Mouse (Mus musculus) mouse embryonic stem cell (cell line): ENCODE results near the gene Pik3r1.

ENCODE experiments used
- in situ Hi-C, 2 experiments: fragments of 300-500 bp; cut with MboI; formaldehyde crosslinking; loops; 1 replicate in 1 of 2; 3 replicates in 1 of 2; pipeline ENCODE4 v1.14.3; 2019 to 2020; ENCODE audit warnings: low sequenced_read_pairs in 2 of 2, low pct_unique_long_range_greater_than_20kb in 1 of 2, mixed read lengths in 1 of 2; ENCODE audit not compliant: unreplicated experiment in 1 of 2

The Pik3r1 gene

DNA sequence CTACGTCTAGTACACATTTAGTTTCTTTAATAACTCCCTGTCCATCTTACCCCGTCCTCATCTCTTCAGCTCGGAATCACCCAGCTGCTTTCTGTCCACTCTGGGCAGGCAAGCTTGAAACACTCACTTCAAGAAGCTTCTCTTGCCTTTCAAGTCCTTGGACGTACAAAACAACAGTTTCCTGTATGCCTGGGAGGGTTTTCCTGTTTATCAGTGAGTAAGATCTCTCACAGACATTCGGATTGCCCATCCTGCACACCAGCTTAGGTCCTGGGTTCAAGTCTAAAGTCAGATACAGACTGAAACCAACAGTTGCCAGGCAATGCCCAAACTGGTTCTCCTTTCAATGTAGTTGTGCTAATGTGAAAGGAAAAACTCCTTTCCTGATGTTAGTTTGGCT lies 23.1 kb downstream of the Pik3r1 start:
- in situ Hi-C loops: no loop called here

DNA sequence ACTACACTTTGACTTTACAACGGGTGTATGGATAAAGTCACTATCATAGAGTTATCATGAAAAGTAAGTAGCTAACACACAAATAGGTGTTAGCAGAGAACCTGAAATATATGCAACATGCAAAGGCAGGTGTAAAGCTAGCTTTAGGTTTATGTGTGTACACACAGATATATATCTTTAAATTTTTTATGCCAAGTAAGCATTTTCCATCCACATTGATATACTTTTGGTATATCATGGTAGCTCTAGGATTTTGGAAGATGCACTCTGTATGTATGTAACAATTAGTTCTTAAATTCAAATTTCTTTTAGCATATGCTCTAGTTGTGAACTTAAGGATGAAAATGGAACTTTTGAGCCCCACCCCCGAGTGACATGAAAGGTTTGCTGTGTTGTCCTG lies 24.0 kb downstream of the Pik3r1 start:
- in situ Hi-C loops: no loop called here

DNA sequence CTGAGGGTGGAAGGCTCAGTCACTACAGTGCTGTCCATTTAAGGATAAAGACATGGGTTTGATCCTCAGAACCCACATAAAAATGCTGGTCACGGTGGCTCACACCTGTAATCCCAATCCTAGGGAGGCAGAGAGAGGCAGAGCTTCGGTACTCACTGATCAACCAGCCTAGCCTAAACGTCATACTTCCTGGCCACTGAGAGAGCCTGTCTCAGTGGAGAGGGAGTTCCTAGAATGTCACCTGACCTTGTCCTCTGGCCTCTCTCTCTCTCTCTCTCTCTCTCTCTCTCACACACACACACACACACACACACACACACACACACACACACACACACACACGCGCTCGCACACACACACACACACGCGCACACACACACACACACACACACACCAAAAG lies 24.8 kb downstream of the Pik3r1 start:
- in situ Hi-C loops: no loop called here

DNA sequence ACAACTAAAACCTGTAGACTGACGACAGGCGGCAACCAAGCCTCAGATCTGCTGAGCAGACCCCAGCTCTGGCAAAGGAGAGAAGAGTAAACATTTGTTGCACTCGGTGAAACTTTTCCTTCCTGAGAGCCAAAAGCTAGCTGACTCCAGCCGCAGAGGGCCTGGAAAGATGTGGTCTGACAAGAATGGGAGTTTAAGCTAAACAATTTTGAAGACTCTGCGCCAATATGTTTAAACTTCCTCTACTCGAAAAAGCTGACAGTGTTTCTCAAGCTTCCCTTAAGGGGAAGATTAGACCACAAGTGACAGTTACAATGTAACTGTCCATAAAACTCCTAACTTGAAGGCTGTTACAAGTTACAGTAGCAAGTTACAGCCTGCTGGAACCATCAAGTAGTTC lies 25.4 kb downstream of the Pik3r1 start:
- in situ Hi-C loops: no loop called here

DNA sequence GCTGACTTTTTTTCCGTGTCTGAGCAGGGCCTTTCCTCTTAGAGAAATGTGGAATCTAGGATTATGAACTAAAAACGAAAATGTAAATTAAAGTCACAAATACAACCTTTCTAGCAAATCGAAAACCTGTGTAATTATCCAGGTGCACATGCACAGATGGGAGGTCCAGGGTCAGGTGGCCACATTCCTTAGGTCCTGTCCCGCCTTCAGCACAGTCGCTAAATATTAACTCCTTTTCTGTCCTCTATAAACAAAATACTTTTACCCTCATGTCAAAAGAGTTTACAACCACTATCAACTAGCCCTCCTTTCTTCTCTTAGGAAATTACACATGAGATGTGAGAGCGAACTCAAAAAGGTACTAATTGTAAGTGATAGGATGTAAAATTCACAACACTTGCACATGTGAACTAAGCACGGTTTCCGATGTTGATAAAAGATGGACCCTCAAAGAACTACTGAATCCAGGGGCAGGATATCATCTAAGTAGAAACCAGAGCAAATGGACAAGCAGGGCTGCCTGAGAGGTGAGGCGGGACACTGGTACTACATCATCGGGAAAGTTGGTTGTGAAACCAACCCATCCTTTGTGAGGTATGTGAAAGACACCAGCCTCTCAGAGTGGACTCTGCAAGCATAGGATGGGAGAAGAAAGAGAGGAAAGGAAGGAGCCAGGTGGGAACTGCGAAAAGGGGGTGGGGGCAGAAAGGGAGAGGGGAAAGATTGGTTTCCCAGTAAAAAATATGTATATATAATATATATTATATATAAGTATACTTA lies 26.3 kb downstream of the Pik3r1 start:
- in situ Hi-C loops: no loop called here

DNA sequence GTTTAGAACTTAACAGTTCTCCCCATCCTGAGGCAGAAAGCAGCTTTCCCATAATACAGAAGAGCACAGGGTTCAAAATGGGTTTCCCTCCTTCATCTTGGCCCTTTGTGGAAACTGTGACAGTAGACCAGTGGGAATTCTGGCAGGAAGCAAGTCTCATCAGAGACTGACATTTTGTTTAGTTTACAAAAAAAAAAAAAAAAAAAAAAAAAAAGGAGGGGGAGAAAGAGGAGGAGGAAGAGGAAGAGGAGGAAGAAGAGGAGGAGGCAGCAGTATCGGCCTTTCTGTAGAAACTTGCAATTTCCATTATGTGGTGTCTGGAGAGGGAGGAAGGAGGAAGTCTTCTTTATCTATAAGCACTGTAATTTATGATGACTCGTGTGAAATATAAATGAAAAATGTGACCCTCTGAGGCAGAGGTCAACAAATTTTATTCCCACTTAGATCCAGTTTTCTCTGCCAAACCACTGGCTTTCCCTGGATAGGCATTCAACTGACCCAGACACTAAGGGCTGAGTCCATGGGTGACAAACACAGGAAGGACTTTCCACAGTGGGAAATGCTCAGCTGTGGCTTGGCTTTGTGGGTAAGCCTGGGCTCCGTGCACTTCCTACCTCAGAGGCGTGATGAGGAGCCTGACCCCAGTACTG lies 28.2 kb downstream of the Pik3r1 start:
- in situ Hi-C loops: no loop called here

DNA sequence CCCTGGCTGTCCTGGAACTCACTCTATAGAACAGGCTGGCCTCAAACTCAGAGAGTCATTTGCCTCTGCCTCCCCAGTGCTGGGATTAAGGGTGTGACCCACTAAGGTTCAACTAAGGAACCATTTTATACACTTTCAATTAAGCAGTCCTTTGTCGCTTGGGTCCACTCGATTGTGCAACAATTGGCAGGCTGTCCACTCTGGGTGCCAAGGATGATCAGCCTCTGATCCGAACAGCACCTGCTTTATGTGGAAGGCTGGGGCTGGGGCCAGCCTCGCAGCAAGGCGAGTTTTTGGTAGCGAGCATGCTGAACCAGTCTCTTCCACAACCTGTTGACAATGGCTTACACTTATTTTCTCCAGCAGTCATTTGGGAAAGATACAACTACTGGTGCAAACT lies 29.2 kb downstream of the Pik3r1 start:
- in situ Hi-C loops: no loop called here

DNA sequence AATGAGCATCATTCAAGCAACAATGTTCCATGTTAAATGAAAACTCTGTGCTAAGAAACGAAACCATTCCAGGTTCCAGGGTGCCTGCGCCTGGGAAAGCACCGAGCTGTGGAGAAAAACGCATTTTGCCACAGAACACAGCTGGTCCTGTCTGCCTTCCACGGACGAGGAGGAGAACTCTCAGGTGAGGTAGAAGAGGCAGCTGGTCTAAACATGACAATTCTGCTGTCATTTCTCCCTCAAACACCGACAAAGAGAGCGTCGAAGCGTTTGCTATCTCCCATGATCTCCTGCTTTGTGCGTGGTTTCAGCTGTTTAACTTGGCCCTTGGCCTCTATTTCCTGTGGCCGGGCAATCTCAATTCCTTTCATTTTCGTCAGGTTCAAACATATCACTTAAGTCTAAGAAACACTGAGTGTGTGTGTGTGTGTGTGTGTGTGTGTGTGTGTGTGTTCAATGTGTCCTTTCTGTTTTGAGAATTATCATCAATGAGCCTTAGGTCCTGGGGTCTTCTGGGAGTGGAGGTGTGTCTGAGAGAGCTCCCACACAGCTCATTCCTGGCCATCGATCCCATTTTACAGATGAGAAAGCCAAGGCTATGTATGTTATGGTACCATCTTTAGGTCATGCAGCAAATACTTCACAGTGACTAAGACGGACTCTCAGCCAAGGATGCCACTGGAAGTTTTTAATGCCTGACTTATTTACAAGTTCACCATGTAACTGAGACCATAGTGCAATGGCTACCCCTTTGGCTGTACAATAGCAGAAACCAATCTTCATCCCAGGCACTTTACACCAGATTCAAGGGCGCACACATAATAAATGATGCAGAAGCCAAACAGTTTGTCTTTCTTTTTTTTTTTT lies 31.3 kb downstream of the Pik3r1 start:
- in situ Hi-C loops: no loop called here

DNA sequence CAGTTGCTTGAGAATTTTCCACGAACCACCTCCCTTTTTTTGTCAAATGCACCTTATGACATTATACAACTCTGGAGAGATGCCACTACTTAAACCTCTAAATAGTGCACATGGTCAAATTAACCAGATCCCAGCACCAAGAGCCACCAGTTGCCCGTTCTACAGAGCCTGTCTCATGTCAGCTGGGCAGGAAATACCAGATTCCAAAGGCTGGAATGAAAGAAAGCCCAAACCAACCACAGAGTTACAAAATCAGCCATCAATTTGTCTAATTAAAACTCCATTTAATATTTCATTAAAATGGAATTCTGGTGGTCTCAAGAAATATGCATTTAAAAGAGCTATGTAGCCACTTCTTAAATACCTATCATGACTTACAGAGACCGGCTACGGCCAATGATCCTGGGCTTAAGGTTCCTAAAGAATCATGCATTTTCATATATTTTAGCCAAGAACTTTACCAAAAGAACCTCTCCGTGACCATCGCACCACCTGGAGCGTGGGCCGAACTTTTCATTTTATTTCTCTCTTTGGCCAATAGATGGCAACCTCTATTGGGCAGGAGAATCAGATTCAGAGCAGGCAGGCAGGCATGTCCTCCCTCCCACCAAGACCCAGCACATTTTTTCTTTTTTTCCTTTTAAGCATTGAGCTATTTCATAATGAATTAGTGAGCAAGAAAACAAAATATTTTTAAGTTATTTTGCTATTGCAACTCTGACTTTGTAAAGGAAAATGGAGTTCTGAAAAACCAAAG lies 32.5 kb downstream of the Pik3r1 start:
- in situ Hi-C loops: no loop called here

DNA sequence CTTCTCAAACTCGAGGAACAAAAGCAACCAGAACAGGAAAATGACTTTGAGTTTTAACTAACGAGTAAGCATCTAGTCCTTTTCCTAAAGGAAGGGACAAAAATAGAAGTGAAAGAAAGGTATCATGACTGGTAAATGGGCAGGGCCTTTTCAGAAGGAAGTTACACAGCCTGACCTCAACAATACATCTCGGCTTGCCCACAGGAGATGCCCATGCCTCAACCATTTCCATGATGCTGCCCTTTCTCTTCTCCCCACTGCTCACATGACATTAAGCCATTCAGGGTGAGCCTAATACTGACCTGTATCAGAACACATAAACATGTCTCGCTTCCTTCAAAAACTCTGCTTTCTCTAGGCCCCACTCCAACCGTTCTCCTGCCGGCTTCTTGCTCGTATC lies 33.8 kb downstream of the Pik3r1 start:
- in situ Hi-C loops: no loop called here

DNA sequence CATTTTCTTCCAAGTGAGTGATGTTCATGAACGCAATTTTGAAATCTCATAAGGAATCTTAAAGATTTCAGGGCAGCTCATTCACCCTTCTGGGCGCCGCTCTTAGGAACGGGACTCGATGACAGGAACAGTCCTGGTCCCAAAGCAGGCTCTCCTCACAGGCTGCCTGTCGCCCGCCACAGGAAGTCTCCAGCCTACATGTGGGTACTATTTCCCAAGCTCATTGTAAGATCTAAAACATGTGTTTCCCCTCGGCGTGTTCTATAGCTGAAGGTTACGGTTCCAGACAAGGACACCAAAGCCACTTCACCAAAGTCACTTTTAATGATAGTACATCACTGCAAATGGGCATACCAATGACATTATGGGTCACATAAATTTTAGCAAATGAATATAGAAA lies 35.3 kb downstream of the Pik3r1 start:
- in situ Hi-C loops: no loop called here

DNA sequence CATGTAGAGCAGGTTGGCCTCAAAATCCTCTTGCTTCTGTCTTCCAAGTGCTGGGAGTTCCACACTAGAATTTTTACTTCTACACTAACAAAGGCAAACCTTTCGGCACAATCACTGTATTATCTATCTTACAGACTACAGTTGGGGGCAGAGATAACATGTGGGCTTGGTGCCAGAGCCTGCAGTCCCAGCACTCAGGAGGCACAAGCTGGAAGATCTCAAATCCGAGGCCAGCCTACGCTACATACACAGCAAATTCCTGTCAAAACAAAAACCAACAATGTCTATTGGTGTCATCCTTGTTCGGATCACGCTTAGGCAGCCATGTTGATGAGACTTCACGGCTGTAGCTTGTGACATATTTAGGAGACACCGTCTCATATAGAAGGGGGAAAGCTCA lies 36.2 kb downstream of the Pik3r1 start:
- in situ Hi-C loops: no loop called here

DNA sequence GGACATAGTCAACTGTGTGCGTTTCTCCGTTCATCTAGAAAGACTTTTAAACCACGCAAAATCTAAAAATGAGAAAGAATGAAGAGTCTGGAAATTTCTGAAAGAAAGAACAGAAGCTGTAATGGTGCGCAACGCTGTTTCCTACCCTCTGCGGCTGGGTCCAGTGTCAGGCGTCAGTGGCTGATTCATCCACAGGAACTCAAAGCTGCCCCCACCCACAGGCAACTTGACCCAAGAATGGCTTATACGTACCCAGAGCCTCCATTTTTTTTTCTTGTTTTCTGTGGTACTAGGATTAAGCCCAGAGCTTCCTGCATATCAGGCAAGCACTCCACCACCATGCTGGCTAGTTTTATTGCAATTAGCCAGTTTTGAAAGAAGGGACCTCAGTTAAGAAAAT lies 37.7 kb downstream of the Pik3r1 start:
- in situ Hi-C loops: no loop called here

DNA sequence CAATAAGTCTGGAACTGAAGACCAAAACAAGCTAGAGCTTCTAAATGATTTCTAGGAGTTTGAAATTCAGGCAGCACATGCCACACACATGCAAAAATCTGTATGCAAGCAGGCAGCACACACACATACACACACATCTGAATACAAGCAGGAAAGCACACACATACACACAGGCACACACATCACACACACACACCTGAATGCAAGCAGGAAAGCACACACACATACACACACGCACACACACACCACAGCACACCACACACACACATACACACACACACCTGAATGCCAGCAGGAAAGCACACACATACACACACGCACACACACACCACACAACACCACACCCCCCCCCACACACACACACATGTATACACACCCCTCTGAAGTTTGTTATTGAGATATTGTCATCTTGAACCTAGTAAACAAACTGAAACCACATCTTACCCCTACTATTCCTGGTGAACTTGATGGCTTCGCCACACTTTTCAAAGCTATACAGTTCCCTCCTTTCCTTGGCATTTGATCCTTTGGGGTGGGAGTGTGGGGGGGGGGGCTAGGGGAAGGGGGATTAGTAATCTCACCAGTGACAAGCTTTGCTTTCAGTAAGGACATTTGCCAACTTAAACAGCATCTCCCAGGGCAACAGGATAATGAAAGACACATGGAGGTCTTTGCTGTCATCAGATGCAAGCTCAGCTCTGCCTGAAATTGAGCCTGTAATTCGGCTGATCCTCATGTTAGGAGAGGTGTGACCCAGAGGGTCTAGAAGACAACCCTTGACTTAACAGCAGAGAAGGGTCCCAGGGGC lies 38.6 kb downstream of the Pik3r1 start:
- in situ Hi-C loops: no loop called here

DNA sequence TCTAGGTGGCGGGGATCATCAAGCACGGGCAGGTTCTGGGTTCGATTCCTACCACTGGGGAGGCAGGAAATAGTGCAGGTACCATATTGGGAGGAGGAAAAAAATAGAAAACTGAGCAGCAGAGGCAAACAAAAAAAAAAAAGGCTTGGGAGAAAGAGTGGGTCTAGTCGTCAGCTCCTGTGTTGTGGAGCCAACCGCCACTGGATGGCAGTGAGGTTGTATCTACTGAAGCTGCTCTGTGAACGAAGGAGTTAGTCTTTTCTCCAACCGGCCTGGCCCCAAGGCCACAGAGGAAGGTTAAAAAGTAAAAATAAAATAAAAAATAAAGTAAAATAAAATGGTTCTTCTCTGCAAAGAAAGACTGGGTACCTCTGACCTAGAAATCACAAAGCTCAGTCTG lies 39.2 kb downstream of the Pik3r1 start:
- in situ Hi-C loops: no loop called here

DNA sequence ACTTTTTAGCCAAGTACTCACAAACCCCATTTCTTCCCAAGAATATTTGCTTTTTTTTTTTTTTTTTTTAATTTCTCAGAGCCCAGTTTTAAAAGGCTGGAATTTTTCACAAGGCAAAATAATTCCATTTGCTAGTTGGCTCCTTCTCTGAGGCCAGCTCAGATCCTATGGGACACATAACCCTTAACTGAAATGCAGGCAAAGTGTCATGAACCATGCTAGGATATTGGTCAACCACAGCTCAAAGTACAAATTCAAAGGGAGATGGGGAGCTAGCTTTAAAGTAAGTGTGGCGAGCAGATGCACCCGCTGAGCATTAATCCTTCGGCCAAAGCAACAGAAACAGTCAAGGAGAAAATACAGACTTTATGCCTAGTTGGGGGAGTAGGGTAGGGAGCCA lies 39.7 kb downstream of the Pik3r1 start:
- in situ Hi-C loops: no loop called here

DNA sequence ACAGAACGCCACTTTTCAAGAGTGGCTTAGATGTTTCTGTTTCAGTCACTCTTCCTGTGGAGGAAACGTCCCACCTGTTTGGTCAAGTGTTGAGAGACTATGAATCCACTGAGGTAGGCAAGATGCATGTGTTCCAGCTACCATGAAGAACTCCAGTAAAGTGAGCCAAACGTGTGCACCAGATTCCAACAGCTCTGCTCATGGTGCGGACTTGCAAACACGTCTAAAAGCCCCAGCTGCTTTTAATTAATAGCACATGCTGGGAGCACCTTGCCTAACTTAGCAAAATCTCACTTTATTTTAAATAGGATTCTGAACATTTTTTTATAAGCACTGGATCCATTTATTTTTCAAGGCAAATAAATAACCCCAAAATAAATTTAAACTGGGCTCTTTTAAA lies 40.2 kb downstream of the Pik3r1 start:
- in situ Hi-C loops: no loop called here

DNA sequence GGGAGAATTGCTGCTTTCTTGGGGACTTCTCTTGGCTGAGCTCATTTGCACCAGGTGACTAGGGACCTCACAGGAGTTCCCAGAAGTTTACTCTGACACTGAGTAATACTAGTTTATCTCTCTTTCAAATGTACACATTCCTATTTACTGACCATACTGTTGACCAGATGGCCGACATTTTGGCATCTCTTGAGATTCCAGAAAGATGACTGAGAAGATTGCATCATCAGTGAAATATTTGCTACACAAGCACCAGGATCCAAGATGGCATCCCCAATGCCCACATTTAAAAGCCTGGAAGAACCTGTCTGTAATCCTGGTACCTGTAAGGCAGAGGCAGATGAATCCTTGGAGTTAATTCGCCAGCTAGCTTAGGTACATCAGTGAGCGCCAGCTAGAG lies 41.1 kb downstream of the Pik3r1 start:
- in situ Hi-C loops: no loop called here
